Mouse (Mus musculus): ENCODE results near the gene Insl6.

The Insl6 gene

DNA sequence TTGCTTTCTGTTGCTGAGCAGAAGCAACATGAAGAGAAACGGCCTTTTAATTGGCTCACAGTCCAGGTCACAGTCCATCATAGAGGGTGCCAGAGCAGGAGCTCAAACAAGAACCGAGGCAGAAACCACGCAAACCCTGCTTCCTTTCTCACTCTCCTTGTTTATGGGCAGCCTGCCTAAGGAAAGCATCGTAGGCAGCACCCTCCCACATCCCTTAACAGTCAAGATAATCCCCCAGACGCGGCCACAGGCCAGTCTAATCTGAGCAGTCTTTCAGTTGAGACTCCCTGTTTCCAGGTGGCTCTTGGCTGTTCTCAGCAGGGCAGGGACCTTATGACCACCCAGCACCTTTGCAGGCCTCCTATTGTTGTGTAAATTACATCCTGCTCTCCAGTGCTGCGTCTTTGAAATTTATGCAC, 39.7 kb downstream of the Insl6 start:
- no peak for DNase-seq

DNA sequence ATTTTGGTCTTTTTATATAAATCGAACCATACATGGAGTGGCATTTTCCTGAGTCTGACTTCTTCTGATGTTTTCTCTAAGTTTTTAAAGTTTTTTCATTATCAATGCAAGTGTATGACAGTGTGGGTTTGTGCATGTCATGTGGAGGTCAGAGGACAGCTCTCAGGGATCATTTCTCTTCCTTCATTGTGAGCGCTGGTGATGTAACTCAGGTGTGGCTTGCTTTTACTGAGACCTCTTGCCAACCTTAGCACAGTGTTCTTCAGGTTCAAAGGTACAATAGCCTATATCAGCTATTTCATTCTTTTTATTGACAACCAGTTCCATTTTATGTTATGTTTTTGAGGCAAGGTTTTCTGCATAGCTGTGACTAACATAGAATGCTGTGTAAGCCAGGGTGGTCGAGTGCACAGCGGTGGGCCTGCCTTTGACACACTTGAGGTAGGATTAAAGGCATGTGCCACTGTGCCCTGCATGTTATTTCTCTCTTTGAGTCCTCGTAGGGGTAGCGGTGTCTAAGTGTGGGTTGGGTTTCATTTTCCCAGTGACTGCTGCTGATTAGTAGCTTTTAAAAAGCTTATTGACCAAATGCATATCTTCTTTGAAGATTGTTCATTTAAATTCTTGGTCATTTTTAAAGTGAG, 46.1 kb downstream of the Insl6 start:
- no peak for DNase-seq

DNA sequence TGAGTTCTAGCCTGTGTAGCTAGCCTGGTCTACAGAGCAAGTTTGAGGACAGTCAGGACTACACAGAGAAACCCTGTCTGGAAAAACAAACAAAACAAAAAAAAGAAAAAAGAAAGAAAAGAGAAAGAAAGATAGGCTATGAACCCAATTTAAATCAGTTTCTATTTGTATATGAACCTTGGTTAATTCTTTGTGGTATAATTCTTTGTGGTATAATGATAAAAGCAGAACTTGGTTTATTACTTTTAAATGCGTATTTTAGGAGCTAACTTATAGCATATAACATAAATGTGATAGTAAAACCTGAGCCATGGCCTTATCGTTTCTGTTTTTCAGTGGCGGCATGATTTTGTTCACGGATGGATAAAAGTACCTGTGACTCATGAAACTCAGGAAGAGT, 48.7 kb downstream of the Insl6 start:
- DNase-seq, result no peak

DNA sequence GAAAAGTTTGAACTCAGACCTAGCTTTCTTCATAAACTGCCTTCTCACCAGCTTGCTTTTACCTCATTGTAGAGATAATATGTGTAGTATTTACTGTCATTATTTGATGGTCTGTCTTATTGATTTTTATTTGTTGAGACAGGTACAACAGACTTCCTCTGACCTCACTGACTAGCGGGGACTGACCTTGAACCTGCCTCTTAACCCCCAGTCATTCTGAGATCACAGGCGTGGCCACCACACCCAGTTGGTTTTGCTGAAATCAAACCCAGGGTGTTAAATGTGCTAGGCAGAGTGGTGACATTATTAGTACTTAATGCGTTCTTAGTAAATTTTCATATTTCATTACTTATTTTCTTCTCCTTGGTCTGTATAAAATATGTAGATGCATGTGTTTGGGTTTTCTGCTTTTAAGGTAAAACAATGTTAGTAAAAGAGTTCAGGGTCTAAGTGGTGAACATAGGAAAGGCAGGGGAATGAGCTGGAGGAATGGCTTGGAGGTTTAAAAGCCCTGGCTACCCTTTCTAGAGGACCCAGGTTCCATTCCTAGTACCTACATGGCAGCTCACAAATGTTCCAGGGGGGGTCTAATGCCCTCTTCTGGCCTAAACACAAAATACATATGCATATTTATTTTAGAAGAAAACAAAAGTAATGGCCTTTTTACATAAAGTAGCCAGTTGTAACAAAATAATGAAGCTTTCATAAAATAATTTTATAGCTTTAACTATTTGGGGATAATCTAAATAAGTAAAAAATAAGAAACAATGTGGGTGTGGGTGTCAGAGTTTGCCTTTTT, 52.9 kb downstream of the Insl6 start:
- DNase-seq, result no peak
